Mouse (Mus musculus) limb, embryonic 11.5 days (tissue): Measurements from ENCODE around the gene Mrps35. TPM values are rescaled to one million over a fixed set of nuclear protein-coding genes. Genes with fewer than 3 reads are reported as not detected.

ENCODE experiments used
- ATAC-seq: fragments of 200-750 bp; cut with Nextera tagmentation; 2 replicates; pipeline ENCODE4 v1.8.0; 2017; ENCODE audit warnings: low read depth; ENCODE audit not compliant: insufficient number of reproducible peaks, low FRiP score, low TSS enrichment
- DNase-seq: peaks from one replicate; pipeline ENCODE4 v3.0.0-alpha.2; 2015; ENCODE audit warnings: low spot score
- H3K27ac ChIP-seq: fragments of 300-500 bp; sonication (generic); replicated peaks from 2 replicates; pipeline ENCODE4 v1.5.1; 2014; ENCODE audit warnings: low read depth, mild to moderate bottlenecking, low read length
- H3K27me3 ChIP-seq: fragments of 300-500 bp; sonication (generic); 2 replicates; pipeline ENCODE4 v1.6.1; 2014; ENCODE audit warnings: mild to moderate bottlenecking, low read length, mixed read lengths; ENCODE audit not compliant: control insufficient read depth, insufficient read depth
- H3K36me3 ChIP-seq: fragments of 300-500 bp; sonication (generic); 2 replicates; pipeline ENCODE4 v1.6.1; 2014; ENCODE audit warnings: mild to moderate bottlenecking, low read length, moderate library complexity, mixed read lengths; ENCODE audit not compliant: control insufficient read depth, insufficient read depth
- H3K4me1 ChIP-seq: fragments of 300-500 bp; sonication (generic); 2 replicates; pipeline ENCODE4 v1.6.1; 2014; ENCODE audit warnings: low read length, mixed read lengths; ENCODE audit not compliant: control insufficient read depth, insufficient read depth
- H3K4me2 ChIP-seq: fragments of 300-500 bp; sonication (generic); 2 replicates; pipeline ENCODE4 v1.6.1; 2014; ENCODE audit warnings: low read depth, mild to moderate bottlenecking, moderate library complexity; ENCODE audit not compliant: severe bottlenecking
- H3K4me3 ChIP-seq: fragments of 300-500 bp; sonication (generic); 2 replicates; pipeline ENCODE4 v1.5.1; 2014; ENCODE audit warnings: low read depth, low read length
- H3K9ac ChIP-seq: fragments of 300-500 bp; sonication (generic); 2 replicates; pipeline ENCODE4 v1.6.1; 2014; ENCODE audit warnings: mild to moderate bottlenecking, low read length
- H3K9me3 ChIP-seq: fragments of 300-500 bp; sonication (generic); 2 replicates; pipeline ENCODE4 v1.6.1; 2016; ENCODE audit warnings: low read length; ENCODE audit not compliant: control insufficient read depth
- WGBS: fragments of 180-500 bp; shearing (Covaris S2); extraction: QIAGEN DNeasy Blood & Tissue Kit; methylation state at CpG from one replicate; pipeline ENCODE4 v1.1.7; 2014; 5-methylcytosine and 5-hydroxymethylcytosine counted together
- polyA plus RNA-seq: library from polyadenylated mRNA; unstranded; fragments of >200 nt; fragmentation: Nextera tagmentation; extraction: Ambion mirVana; gene quantifications from 2 replicates; pipeline ENCODE4 v1.2.1, GENCODE M21; 2014

Gene Mrps35
- polyA plus RNA-seq, 1 experiment from 2014 or later, result 111 TPM

DNA sequence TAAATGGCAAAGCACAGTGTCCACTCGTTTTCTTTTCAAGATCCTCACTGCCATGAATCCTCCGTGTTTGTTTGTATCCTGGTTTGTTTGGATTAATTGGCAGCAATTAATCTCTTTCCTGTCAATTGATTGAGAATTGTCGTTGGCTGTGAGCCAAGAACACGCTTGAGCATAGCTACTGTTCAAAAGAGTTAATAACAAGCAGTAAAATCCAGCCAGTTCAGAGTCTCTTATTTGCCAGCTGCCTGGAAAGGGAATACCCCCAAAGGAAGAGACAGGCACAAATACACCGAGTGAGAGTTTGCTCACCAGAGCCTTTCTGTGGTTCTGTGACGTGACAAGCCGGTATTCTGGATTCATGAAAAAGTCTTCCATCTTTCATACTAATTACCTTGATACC, 19.5 kb downstream of the Mrps35 start:
- DNase-seq (no peak), ATAC-seq (no peak)
- no peaks in the 10 kb centered on the region for H3K27me3 ChIP-seq
- H3K4me2 ChIP-seq, result no peak overlapping the region
- no peaks in the 10 kb centered on the region for H3K9me3 ChIP-seq
- no peaks in the 10 kb centered on the region for H3K4me1 ChIP-seq
- no peak overlapping the region for H3K4me3 ChIP-seq
- no peak overlapping the region for H3K9ac ChIP-seq
- 77% methylated on average over 7 of the region's 7 CpGs for WGBS
- H3K36me3 ChIP-seq, result peaks cover 9% of the 10 kb centered on the region
- no peak overlapping the region for H3K27ac ChIP-seq

DNA sequence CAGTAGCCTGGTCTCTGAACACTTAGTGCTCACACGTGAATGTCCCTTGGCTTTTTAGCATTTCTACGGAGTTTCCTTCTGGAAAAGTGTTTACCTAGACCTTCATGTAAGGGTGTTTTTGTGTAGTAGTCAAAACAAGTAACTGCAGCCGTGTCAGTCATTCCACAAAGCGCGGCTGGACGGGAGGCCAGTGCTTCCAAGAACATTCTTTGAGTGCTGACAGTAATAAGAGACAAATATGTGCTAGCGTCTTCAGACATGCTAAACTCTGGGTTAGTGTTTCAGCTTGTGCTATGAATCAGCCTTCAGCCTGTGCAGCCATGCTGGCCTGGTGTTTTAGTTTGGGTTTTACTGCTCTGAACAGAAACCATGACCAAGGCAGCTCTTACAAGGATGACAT, 20.1 kb downstream of the Mrps35 start:
- WGBS, result 87% methylated on average over 7 of the region's 7 CpGs
- H3K27ac ChIP-seq, result no peak overlapping the region

DNA sequence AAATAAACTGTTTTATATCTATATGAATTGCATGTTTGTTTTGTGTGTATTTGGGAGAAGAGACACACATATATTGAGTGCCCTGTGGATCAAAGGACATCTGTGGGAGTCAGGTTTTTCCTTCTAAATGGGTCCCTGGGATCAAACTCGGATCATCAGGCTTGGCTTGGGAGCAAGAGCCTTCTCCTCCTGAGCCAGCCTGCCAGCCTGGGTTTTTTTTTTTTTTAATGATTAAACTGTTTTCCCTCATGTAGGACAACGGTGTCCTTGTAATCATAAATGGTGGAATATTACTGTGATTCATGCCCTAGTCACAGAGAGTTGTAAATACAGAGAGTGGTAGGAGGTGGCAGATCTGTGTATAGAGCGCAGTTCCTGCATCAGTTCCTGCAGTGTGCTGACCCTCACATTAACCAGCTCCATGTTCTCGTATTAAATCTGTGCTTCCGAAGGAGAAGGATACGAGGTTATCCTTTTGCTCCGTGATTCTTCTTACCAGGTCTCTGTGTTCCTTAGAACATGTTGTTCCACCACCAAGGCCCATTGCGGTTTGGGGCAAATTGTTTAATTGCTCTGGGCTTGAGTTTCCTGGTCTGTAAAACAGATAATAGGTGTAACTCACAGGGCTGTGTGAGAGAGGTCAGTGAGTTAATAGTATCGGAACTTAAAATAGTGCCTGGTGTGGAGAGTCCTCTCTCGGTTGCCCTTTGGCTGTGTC, 21.8 kb downstream of the Mrps35 start:
- ATAC-seq (no peak), DNase-seq (no peak)
- no peaks in the 10 kb centered on the region for H3K9me3 ChIP-seq
- H3K27ac ChIP-seq, result no peak overlapping the region
- H3K36me3 ChIP-seq, result peaks cover 9% of the 10 kb centered on the region
- H3K9ac ChIP-seq, result no peak overlapping the region
- no peaks in the 10 kb centered on the region for H3K27me3 ChIP-seq
- H3K4me1 ChIP-seq, result no peaks in the 10 kb centered on the region
- H3K4me2 ChIP-seq, result no peak overlapping the region
- 79% methylated on average over 10 of the region's 10 CpGs for WGBS
- H3K4me3 ChIP-seq, result no peak overlapping the region

More for the DNA sequence above, 20.1 kb downstream of the Mrps35 start:
- H3K9me3 ChIP-seq, result no peaks in the 10 kb centered on the region
- H3K9ac ChIP-seq, result no peak overlapping the region
- ATAC-seq (no peak), DNase-seq (no peak)
- no peaks in the 10 kb centered on the region for H3K27me3 ChIP-seq
- no peak overlapping the region for H3K4me3 ChIP-seq
- H3K36me3 ChIP-seq, result peaks cover 9% of the 10 kb centered on the region
- H3K4me2 ChIP-seq, result no peak overlapping the region
- no peaks in the 10 kb centered on the region for H3K4me1 ChIP-seq

DNA sequence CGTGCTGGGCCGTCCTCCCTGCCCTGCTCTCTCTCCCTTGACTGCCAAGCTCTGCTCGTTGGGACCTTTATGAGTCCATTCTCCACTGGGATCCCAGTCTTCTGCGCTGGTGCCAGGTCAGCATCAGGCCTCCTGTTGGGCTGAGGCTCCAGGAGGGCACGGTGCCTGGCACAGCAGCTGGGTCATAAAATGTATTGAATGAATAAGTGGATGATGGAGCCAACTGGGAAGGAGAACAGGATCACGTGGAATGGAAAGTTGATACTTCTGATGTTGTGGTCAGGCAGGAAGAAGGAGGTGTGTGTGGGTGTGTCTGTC, 22.3 kb downstream of the Mrps35 start:
- no peak overlapping the region for H3K9ac ChIP-seq
- peaks cover 9% of the 10 kb centered on the region for H3K36me3 ChIP-seq
- no peaks in the 10 kb centered on the region for H3K4me1 ChIP-seq
- H3K4me3 ChIP-seq, result no peak overlapping the region
- H3K27me3 ChIP-seq, result no peaks in the 10 kb centered on the region
- no peak overlapping the region for H3K27ac ChIP-seq
- H3K4me2 ChIP-seq, result no peak overlapping the region
- H3K9me3 ChIP-seq, result no peaks in the 10 kb centered on the region
- 61% methylated on average over 6 of the region's 6 CpGs for WGBS
- ATAC-seq (no peak), DNase-seq (no peak)

DNA sequence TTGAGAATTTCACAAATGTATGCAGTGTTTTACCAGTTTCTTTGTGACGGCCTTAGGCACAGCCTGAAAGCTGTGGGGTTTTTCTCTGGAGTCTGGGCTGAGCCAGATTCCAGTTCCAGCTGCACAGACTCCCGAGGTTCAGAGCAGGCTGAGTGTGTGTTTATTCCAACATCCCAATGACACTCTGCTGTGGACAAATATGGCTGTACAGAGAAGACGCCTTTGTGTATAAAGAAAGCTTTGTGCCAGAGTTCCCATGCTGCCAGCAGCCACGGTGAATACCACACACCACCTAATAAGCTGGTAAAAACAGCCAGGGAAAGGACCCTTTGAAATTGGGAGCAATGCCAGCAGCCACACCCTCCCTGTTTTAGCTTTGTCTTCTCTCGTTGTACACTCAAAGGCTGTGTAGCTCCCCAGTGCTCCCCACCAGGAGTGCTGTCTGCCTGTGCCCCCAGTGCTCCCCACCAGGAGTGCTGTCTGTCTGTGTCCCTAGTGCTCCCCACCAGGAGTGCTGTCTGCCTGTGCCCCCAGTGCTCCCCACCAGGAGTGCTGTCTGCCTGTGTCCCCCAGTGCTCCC, 33.3 kb downstream of the Mrps35 start:
- Histone ChIP-seq H3K9me3 (no peaks in the 10 kb centered on the region), H3K27ac (no peak overlapping the region), H3K4me1 (no peaks in the 10 kb centered on the region), H3K27me3 (no peaks in the 10 kb centered on the region), H3K36me3 (peaks cover 6% of the 10 kb centered on the region), H3K9ac (no peak overlapping the region), H3K4me3 (no peak overlapping the region), H3K4me2 (no peak overlapping the region)
- WGBS, result 78% methylated on average over 5 of the region's 5 CpGs
- no peak for ATAC-seq
- no peak for DNase-seq

DNA sequence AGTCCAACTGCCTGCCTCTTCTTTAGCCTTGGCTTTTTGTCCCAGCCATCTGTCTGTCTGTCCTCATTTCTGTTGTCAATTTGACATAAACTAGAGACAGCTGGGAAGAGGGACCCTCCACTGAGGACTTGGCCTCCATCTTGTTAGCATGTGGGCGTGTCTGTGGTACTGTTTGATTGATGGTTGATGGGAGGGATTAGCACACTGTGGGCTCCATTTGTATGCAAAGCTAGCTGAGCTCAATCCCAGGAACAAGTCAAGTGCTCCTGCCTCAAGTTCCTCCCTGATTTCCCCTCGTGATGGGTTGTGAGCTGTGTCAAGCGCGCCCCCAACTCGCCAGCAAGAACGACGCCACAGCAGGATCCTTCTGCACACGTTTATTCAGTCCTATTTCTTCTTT, 34.3 kb downstream of the Mrps35 start:
- Histone ChIP-seq H3K9ac (no peak overlapping the region), H3K36me3 (peaks cover 2% of the 10 kb centered on the region; the same call in 1 of the 2 replicates), H3K4me1 (no peaks in the 10 kb centered on the region), H3K4me3 (no peak overlapping the region), H3K27ac (no peak overlapping the region), H3K27me3 (no peaks in the 10 kb centered on the region), H3K4me2 (no peak overlapping the region), H3K9me3 (no peaks in the 10 kb centered on the region)
- WGBS, result 82% methylated on average over 8 of the region's 8 CpGs
- no peak for ATAC-seq
- no peak for DNase-seq

DNA sequence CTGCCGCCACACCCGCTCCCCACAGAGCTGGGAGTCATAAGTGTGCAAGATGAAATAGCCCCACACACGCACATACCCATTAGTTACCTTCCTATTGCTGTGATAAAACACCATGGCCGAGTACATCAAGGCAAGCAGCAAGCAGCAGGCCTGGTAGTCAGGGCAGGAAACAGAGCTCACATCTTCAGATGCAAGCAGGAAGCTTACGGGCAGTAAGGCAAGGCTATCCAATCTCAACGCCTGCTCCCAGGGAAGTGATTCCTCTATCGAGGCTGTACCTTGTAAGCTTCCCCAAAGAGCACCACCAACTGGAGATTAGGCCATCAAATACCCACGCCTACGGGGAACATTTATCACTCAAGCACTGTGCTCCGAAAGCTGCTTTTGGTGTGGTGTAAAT, 37.4 kb downstream of the Mrps35 start:
- no peak overlapping the region for H3K9ac ChIP-seq
- WGBS, result 92% methylated on average over 10 of the region's 10 CpGs
- DNase-seq (no peak), ATAC-seq (no peak)
- H3K9me3 ChIP-seq, result no peaks in the 10 kb centered on the region
- no peak overlapping the region for H3K27ac ChIP-seq
- H3K4me3 ChIP-seq, result no peak overlapping the region
- H3K27me3 ChIP-seq, result no peaks in the 10 kb centered on the region
- no peaks in the 10 kb centered on the region for H3K4me1 ChIP-seq
- no peaks in the 10 kb centered on the region for H3K36me3 ChIP-seq
- H3K4me2 ChIP-seq, result no peak overlapping the region

DNA sequence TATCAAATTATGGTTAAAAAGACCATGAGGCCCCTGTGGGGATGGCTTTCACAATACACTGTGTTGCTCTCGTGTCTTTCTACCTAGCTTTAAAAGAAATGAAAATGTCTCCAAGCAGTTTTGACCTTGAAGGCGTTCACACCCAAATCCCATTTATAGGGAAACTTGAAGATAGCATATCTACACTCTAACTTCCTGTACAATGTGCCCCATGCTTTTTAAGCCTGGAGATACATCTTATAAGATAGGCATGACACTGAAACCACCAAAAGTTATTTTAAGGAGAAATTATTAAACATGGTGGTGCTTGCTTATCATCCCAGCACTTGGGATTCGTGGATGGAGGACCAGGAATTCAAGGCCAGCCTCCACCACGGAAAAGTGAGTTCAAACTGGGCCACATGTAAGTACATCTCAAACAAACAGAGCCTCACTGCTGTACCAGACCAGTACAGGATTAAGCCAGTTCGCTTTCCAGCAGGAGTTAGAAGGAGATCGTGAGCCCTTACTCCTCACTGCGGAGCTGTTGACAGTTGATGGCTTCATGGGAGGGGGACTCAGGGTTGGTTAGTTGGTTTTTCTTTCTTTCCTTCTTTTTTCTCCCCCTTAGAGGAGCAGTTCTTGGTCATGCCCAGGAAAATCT, 43.0 kb downstream of the Mrps35 start:
- Histone ChIP-seq H3K4me3 (no peak overlapping the region), H3K9me3 (no peaks in the 10 kb centered on the region), H3K27ac (no peak overlapping the region), H3K4me1 (peaks cover 7% of the 10 kb centered on the region), H3K36me3 (no peaks in the 10 kb centered on the region), H3K4me2 (no peak overlapping the region), H3K27me3 (no peaks in the 10 kb centered on the region), H3K9ac (no peak overlapping the region)
- ATAC-seq (no peak), DNase-seq (no peak)
- WGBS, result 73% methylated on average over 7 of the region's 7 CpGs
